Mouse (Mus musculus) ES-CJ7 (cell line): ENCODE measurements around the gene Bmp8a.
"Not testable (repeated sequence)": the region's sequence is repeated elsewhere in the genome, so short reads cannot be mapped to it uniquely, and the experiment has no call there.

ENCODE experiments used
- DNase-seq: peaks from one replicate; pipeline ENCODE4 v3.0.0; 2011; ENCODE audit warnings: low read depth, low spot score

The Bmp8a gene

DNA sequence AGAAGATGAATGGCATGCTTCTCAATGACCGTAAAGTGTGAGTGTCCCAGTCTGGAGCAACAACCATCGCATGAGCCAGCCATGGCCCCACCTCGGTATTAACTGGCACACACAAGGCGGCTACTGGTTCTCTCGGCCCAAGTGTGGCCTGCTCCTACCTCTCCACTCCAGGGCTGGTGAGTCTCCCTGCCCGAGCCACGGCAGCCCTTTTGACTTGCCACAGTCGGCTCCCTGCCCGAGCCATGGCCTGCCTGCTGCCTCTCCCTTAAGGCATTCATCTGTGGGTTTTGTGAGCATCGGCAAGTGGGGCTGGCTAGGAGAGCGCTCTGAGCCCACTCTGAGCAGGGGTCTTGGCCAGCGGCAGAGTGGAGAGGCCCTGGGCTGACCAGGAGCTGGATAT lies 54.0 kb downstream of the Bmp8a start:
- DNase-seq, result no peak

DNA sequence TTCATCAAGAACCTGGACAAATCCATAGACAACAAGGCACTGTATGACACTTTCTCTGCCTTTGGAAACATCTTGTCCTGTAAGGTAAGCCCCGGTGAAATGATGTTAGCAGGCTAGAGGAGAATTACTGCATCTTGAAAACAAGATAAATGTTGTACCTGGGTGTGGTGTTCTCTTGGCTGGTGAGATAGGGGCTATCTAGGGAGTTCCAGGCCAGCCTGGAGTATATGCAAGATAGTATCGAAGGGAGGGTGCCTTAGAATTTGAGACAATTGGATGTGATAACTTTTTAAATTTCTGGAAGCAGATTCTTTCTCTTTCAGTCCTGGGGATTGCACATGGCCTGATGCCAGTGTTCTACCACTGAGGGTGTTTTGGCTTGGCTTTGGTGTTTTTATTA lies 56.3 kb downstream of the Bmp8a start:
- no peak for DNase-seq

DNA sequence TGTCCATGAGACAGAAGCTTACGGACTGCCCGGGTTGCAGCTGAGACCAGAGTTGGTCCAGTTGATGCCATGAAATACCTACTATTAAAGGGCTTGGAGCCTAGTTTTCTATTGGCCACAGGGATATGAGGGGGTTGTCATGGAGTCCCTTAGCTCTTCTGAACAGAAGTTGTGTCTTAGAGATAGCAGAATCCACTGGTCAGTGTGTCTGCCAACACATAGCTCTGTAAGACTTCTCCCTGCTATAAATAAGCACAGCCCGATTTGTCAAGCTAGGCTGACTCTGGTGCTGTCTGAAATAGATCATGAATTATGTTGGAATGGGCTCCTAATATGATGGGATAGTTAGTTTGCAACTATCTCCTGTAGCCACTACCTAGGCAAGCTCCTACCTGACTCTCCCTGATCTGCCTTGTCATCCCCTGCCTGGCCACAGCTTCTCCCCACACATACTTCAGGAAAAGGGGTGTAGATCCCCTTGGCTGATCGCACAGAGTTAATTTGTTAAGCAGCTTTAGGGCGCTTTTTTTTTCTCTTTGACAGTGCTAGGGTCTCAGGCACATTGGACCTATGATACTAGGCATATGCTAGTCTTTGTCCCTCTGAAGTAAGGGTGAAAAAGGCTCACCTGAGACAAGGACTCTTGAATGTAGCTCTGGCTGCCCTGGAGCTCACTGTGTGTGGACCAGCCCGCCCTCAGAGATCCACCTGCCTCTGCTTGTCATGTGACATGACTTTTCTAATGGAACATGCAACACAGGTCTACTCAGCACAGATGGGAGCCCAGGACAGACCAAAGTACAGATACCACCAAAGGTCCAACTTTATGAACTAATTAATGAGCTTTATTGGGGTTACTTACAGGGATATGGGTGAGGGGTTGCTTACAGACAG lies 58.1 kb downstream of the Bmp8a start:
- DNase-seq, result no peak

DNA sequence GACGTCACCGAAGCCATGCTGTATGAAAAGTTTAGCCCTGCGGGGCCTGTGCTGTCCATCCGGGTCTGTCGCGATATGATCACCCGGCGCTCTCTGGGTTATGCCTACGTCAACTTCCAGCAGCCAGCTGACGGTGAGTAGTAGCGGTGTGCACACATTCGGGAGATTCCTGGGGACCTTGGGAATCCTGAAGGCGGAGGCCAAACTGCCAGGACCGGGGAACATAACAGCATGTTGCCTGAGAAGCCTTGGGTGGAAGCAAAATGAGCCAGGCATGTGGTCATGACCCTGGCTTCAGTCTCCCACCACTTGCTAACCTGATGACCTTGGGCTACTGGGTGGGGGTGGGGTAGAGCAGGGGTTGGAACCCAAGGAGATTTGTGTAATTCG lies 59.4 kb downstream of the Bmp8a start:
- not testable (repeated sequence) for DNase-seq

DNA sequence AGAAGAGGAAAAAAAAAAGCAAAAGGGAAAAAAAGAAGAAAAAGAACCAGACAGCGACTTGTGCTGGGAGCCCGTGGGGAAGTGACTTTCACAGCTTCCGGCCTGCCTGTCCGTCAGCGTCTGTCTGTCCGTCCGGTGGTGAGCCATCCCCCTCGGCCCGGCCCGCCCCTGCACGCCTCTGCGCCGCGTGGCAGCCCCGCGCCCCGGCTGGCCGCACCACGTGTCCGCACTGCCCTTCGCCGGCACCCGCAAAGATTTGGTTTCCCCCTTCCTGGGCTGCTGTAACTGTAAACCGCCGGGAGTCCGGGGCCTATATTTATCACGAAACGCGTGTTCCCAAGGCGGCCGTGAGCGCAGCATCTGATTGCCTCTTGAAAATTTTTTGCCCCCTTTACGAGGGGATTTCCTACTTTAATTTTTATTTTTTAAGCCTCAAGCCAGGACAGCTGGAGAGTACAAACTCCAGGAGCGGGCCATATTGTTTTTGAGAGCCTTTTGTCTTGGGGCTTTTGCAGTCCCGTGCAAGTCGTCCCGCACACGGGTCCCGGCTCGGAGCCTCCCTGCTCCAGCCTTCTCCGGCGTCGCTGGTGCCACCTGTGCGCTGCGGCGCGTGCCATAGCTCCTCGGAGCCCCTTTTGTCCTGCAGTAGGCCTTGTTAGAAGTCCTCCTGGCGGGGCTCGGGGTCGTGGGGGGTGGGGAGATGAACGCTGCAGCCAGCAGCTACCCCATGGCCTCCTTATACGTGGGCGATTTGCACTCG lies 60.0 kb downstream of the Bmp8a start:
- not testable (repeated sequence) for DNase-seq

DNA sequence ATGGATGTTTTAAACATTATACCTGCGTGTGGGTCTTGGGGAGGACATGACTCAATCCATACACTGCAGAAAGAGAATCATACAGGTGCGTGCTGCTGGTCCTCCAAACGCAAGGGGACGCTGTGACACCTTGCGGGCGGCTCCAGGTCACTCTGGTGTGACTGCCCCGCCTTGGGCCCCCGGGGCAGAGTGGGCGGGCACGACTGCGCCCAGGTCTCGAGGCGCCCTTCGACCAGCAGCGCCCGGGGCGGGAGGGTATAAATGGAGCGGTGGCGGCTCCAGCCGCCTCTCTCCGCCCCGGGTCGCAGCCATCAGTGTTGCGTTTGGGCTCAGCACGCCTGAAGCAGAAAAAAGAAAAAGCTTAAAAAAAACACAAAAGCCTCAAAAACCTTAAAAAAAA lies 60.6 kb downstream of the Bmp8a start:
- DNase-seq, result peak; percentile 97

DNA sequence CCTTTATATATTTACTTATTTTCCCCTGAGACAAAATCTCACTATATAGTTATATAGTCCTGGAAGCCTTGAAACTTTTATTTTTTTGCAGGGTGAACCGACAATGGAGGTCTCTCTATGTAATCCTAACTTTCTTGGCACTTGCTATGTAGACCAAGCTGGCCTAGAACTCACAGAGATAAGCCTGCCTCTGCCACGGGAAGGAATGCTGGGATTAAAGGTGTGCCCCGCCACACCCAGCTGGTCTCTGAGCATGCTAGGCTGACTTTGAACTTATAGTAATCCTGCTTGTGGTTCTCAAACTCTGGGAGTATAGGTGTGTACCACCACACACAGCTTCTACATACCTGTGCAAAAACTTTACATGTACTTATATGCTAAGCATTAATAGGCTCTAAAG lies 62.9 kb downstream of the Bmp8a start:
- DNase-seq, result no peak

DNA sequence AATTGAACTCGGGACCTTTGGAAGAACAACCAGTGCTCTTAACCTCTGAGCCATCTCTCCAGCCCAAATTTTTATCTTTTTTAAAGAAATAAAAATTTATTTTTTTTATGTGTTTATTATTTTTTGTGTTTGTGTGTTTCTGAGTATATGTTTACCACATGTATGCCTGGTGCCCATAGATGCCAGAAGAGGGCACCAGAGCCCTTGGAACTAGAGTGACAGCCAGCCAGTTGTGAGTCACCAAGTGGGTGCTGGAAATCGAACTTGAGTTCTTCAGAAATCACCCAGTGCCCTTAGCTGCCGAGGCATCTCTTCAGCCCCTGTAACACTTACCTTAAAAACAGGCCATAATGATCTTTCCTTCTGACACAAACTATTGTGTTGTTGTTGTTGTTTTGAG lies 72.0 kb downstream of the Bmp8a start:
- peak; percentile 36 for DNase-seq
